Mouse (Mus musculus) heart, embryonic 14.5 days (tissue): ENCODE measurements around the gene Nrcam. TPM values are rescaled to one million over a fixed set of nuclear protein-coding genes. Genes with fewer than 3 reads are reported as not detected.

Experiments used
- ATAC-seq: fragments of 200-750 bp; cut with Nextera tagmentation; 2 replicates; pipeline ENCODE4 v1.8.0; 2017; ENCODE audit warnings: low read depth, moderate TSS enrichment; ENCODE audit not compliant: insufficient number of reproducible peaks, insufficient read depth, low FRiP score
- H3K27ac ChIP-seq, 2 experiments: fragments of 200-500 bp in 1 of 2; fragments of 300-500 bp in 1 of 2; sonication (generic) in 1 of 2; replicated peaks in 1 of 2; 2 replicates each; pipeline ENCODE4 v1.5.1; 2012 to 2014; ENCODE audit warnings: low read depth in 2 of 2, low read length in 2 of 2, control low read depth in 1 of 2, mild to moderate bottlenecking in 1 of 2, mixed read lengths in 1 of 2; ENCODE audit not compliant: control insufficient read depth in 1 of 2, insufficient read depth in 1 of 2
- H3K27me3 ChIP-seq: fragments of 300-500 bp; sonication (generic); 2 replicates; pipeline ENCODE4 v1.6.1; 2014; ENCODE audit warnings: mild to moderate bottlenecking, low read length, control low read depth; ENCODE audit not compliant: control insufficient read depth, insufficient read depth
- H3K36me3 ChIP-seq: fragments of 300-500 bp; sonication (generic); 2 replicates; pipeline ENCODE4 v1.6.1; 2014; ENCODE audit warnings: mild to moderate bottlenecking, control low read depth, low read length, mixed read lengths; ENCODE audit not compliant: control insufficient read depth, insufficient read depth
- H3K4me1 ChIP-seq, 2 experiments: fragments of 200-500 bp in 1 of 2; fragments of 300-500 bp in 1 of 2; sonication (generic) in 1 of 2; 2 replicates each; pipeline ENCODE4 v1.6.1; 2012 to 2014; ENCODE audit warnings: low read length in 2 of 2, control low read depth in 1 of 2, mixed read lengths in 1 of 2; ENCODE audit not compliant: control insufficient read depth in 2 of 2, insufficient read depth in 2 of 2
- H3K4me2 ChIP-seq: fragments of 300-500 bp; sonication (generic); 2 replicates; pipeline ENCODE4 v1.6.1; 2014; ENCODE audit warnings: mild to moderate bottlenecking, low read length
- H3K4me3 ChIP-seq, 2 experiments: fragments of 200-500 bp in 1 of 2; fragments of 300-500 bp in 1 of 2; sonication (generic) in 1 of 2; 2 replicates each; pipeline ENCODE4 v1.5.1; 2012 to 2014; ENCODE audit warnings: low read length in 2 of 2, mild to moderate bottlenecking in 2 of 2, control low read depth in 1 of 2, low read depth in 1 of 2, moderate library complexity in 1 of 2; ENCODE audit not compliant: control insufficient read depth in 1 of 2, insufficient read depth in 1 of 2
- H3K9ac ChIP-seq: fragments of 300-500 bp; sonication (generic); 2 replicates; pipeline ENCODE4 v1.6.1; 2014; ENCODE audit warnings: mild to moderate bottlenecking, low read length
- H3K9me3 ChIP-seq: fragments of 300-500 bp; sonication (generic); 2 replicates; pipeline ENCODE4 v1.6.1; 2016; ENCODE audit warnings: low read length, control low read depth; ENCODE audit not compliant: control insufficient read depth
- WGBS: fragments of 180-500 bp; shearing (Covaris S2); extraction: QIAGEN DNeasy Blood & Tissue Kit; methylation state at CpG from one replicate; pipeline ENCODE4 v1.1.7; 2014; 5-methylcytosine and 5-hydroxymethylcytosine counted together
- polyA plus RNA-seq: library from polyadenylated mRNA; unstranded; fragments of >200 nt; fragmentation: Nextera tagmentation; extraction: Ambion mirVana; gene quantifications from 2 replicates; pipeline ENCODE4 v1.2.1, GENCODE M21; 2014

The Nrcam gene
- polyA plus RNA-seq, 1 experiment from 2014 or later: 1.3 TPM

- ATAC-seq: no peak
- Histone ChIP-seq H3K36me3 (no peaks in the 10 kb centered on the region), H3K4me2 (no peak overlapping the region), H3K9ac (no peak overlapping the region), H3K27me3 (no peaks in the 10 kb centered on the region), H3K4me1 (no peaks in the 10 kb centered on the region), H3K4me3 (no peak overlapping the region), H3K27ac (no peak overlapping the region), H3K9me3 (no peaks in the 10 kb centered on the region)
- WGBS: 15% methylated on average over 1 of the region's 1 CpGs
These were observed 311.9 kb downstream of the Nrcam start for GRCm38 (mm10) chr12:44640579-44640978.

Other genes with a start within 250 kb of the Nrcam start
- gene Dnajb9, start 118.6 kb upstream of the Nrcam start, polyA plus RNA-seq: 23.9 and 27.0 TPM in 2 replicates
- gene Pnpla8, start 107.5 kb upstream of the Nrcam start, polyA plus RNA-seq: 73.8 and 79.9 TPM in 2 replicates